Mouse (Mus musculus) heart, embryonic 16.5 days (tissue): ENCODE measurements around the gene 1110008L16Rik. TPM values are rescaled to one million over a fixed set of nuclear protein-coding genes. Genes with fewer than 3 reads are reported as not detected.

ENCODE experiments used
- ATAC-seq: fragments of 200-750 bp; cut with Nextera tagmentation; replicated peaks from 2 replicates; pipeline ENCODE4 v1.8.0; 2017; ENCODE audit warnings: moderate number of reproducible peaks; ENCODE audit not compliant: insufficient read depth, low FRiP score; ENCODE audit errors: extremely low read depth
- H3K27ac ChIP-seq: fragments of 300-500 bp; sonication (generic); 2 replicates; pipeline ENCODE4 v1.5.1; 2014; ENCODE audit warnings: mild to moderate bottlenecking, low read length, control low read depth, moderate library complexity
- H3K27me3 ChIP-seq: fragments of 300-500 bp; sonication (generic); 2 replicates; pipeline ENCODE4 v1.6.1; 2014; ENCODE audit warnings: low read length, mixed read lengths; ENCODE audit not compliant: control insufficient read depth, insufficient read depth
- H3K36me3 ChIP-seq: fragments of 300-500 bp; sonication (generic); 2 replicates; pipeline ENCODE4 v1.6.1; 2014; ENCODE audit not compliant: control insufficient read depth, insufficient read depth
- H3K4me1 ChIP-seq: fragments of 300-500 bp; sonication (generic); 2 replicates; pipeline ENCODE4 v1.6.1; 2014; ENCODE audit warnings: low read length, mixed read lengths; ENCODE audit not compliant: control insufficient read depth, insufficient read depth
- H3K4me2 ChIP-seq: fragments of 300-500 bp; sonication (generic); 2 replicates; pipeline ENCODE4 v1.6.1; 2014; ENCODE audit warnings: low read depth, mild to moderate bottlenecking, control low read depth, low read length
- H3K4me3 ChIP-seq: fragments of 300-500 bp; sonication (generic); 2 replicates; pipeline ENCODE4 v1.5.1; 2014; ENCODE audit warnings: mild to moderate bottlenecking, control low read depth, low read length
- H3K9ac ChIP-seq: fragments of 300-500 bp; sonication (generic); 2 replicates; pipeline ENCODE4 v1.6.1; 2014; ENCODE audit warnings: low read length, control low read depth
- H3K9me3 ChIP-seq: fragments of 300-500 bp; sonication (generic); replicated peaks from 2 replicates; pipeline ENCODE4 v1.6.1; 2016; ENCODE audit warnings: low read length; ENCODE audit not compliant: control insufficient read depth
- WGBS: fragments of 180-500 bp; shearing (Covaris S2); extraction: QIAGEN DNeasy Blood & Tissue Kit; methylation state at CpG from one replicate; pipeline ENCODE4 v1.1.7; 2014; 5-methylcytosine and 5-hydroxymethylcytosine counted together
- polyA plus RNA-seq: library from polyadenylated mRNA; unstranded; fragments of >200 nt; fragmentation: Nextera tagmentation; extraction: Ambion mirVana; gene quantifications from 2 replicates; pipeline ENCODE4 v1.2.1, GENCODE M21; 2015

The 1110008L16Rik gene
- polyA plus RNA-seq, 1 experiment from 2014 or later: 12.3 TPM

DNA sequence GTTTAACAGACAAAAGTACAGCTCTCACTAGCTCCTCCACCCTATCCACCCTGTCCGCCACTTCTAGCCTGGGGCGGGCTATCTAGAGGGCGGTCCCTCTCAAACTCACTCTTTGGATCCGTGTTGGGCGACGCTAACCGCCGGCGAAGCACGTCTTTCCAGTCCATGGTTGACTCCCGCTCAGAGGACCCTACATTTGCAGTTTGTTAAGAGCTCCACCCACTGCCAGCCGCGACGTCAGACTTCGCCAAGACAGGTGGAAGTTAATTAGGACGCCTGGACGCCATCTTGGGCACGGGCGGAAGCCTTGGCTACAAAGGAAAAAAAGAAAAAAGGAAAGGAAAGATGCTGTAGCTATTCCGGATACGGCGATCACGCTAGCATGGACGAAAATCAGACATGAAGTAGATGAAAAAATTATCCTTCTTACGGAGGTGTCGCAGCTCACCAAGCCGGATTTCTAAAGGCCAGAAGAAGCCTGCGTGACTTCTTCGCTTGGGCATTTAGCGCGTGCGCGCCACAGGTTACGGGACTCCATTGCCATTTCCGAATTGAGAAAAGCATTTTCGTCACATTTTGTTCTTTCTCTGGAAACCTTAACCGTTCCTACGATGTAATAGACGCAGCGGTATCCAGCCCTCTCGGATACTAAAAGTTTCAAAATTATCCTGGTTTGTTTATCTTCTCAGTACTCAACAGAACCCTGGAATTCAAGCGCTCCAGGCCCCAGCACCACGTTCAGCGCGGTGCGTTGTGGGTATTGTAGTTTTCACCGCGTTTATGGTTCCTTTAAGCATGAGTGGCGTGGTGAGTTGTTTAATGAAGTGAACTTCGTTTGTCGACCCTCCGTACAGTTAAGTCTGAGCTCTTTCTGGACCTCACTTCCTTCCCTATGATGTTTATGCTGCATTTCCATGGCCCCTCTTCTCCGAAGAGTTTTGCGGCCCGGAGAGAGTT, 3.4 kb downstream of the 1110008L16Rik start, which contains the start of gene Ppp2r3c:
TSS of gene Ppp2r3c (minus strand) at position 514 of the 957 bp plus-strand sequence.
- under 1% methylated on average over 55 of the region's 55 CpGs for WGBS
- peak within 1 kb of the TSS; percentile 84 for H3K9ac ChIP-seq
- ATAC-seq: peak; percentile 94
- H3K4me2 ChIP-seq: peak within 1 kb of the TSS; percentile 80
- peaks cover 3% of the 10 kb centered on the region; the same call in 1 of the 2 replicates for H3K9me3 ChIP-seq
- no peaks in the 10 kb centered on the region for H3K27me3 ChIP-seq
- H3K27ac ChIP-seq: peak within 1 kb of the TSS; percentile 97
- H3K4me3 ChIP-seq: peak within 1 kb of the TSS; percentile 62
- H3K4me1 ChIP-seq: peaks cover 16% of the 10 kb centered on the region
- H3K36me3 ChIP-seq: peaks cover 12% of the 10 kb centered on the region

- Histone ChIP-seq H3K4me3 (no peak overlapping the region), H3K4me1 (peaks cover 8% of the 10 kb centered on the region), H3K9me3 (peaks cover 3% of the 10 kb centered on the region; the same call in 1 of the 2 replicates), H3K4me2 (no peak overlapping the region), H3K27me3 (no peaks in the 10 kb centered on the region), H3K9ac (no peak overlapping the region), H3K36me3 (peaks cover 3% of the 10 kb centered on the region; the same call in 1 of the 2 replicates), H3K27ac (no peak overlapping the region)
- WGBS: 96% methylated on average over 4 of the region's 4 CpGs
- ATAC-seq: no peak
Observed at GRCm38 (mm10) chr12:55306371-55306770, 7.0 kb downstream of the 1110008L16Rik start.

- Histone ChIP-seq H3K4me3 (no peak overlapping the region), H3K9ac (no peak overlapping the region), H3K27ac (peak overlapping the region; percentile 20; the same call in 1 of the 2 replicates), H3K9me3 (peaks cover 3% of the 10 kb centered on the region; the same call in 1 of the 2 replicates), H3K36me3 (peaks cover 3% of the 10 kb centered on the region; the same call in 1 of the 2 replicates), H3K4me1 (0 out of 2 replicates have a peak, but pooled peaks cover 4% of the 10 kb centered on the region), H3K27me3 (no peaks in the 10 kb centered on the region), H3K4me2 (no peak overlapping the region)
- 80% methylated on average over 6 of the region's 6 CpGs for WGBS
- no peak for ATAC-seq
Observed at GRCm38 (mm10) chr12:55307566-55307965, 8.2 kb downstream of the 1110008L16Rik start.

- H3K9ac ChIP-seq: no peak overlapping the region
- no peaks in the 10 kb centered on the region for H3K27me3 ChIP-seq
- 94% methylated on average over 9 of the region's 9 CpGs for WGBS
Observed at GRCm38 (mm10) chr12:55308731-55309130, 9.4 kb downstream of the 1110008L16Rik start.

GRCm38 (mm10) chr12:55309501-55309900, 10.1 kb downstream of the 1110008L16Rik start:
- H3K4me1 ChIP-seq: no peaks in the 10 kb centered on the region
- WGBS: 78% methylated on average over 8 of the region's 8 CpGs
- H3K36me3 ChIP-seq: peaks cover 3% of the 10 kb centered on the region; the same call in 1 of the 2 replicates
- ATAC-seq: no peak
- no peak overlapping the region for H3K9ac ChIP-seq
- H3K4me3 ChIP-seq: no peak overlapping the region
- H3K9me3 ChIP-seq: peaks cover 3% of the 10 kb centered on the region; the same call in 1 of the 2 replicates
- H3K4me2 ChIP-seq: no peak overlapping the region
- H3K27ac ChIP-seq: no peak overlapping the region
- H3K27me3 ChIP-seq: no peaks in the 10 kb centered on the region

More at GRCm38 (mm10) chr12:55308731-55309130, 9.4 kb downstream of the 1110008L16Rik start:
- no peak for ATAC-seq
- Histone ChIP-seq H3K27ac (no peak overlapping the region), H3K9me3 (peaks cover 3% of the 10 kb centered on the region; the same call in 1 of the 2 replicates), H3K4me1 (0 out of 2 replicates have a peak, but pooled peaks cover under 1% of the 10 kb centered on the region), H3K4me2 (no peak overlapping the region), H3K36me3 (peaks cover 3% of the 10 kb centered on the region; the same call in 1 of the 2 replicates), H3K4me3 (no peak overlapping the region)

- H3K27ac ChIP-seq: no peak overlapping the region
- no peaks in the 10 kb centered on the region for H3K27me3 ChIP-seq
- no peaks in the 10 kb centered on the region for H3K9me3 ChIP-seq
- no peak overlapping the region for H3K9ac ChIP-seq
- no peak for ATAC-seq
- no peak overlapping the region for H3K4me2 ChIP-seq
- no peaks in the 10 kb centered on the region for H3K36me3 ChIP-seq
- H3K4me3 ChIP-seq: no peak overlapping the region
- 88% methylated on average over 7 of the region's 7 CpGs for WGBS
- no peaks in the 10 kb centered on the region for H3K4me1 ChIP-seq
Observed at GRCm38 (mm10) chr12:55311841-55312240, 12.5 kb downstream of the 1110008L16Rik start.

- no peak for ATAC-seq
- 80% methylated on average over 5 of the region's 5 CpGs for WGBS
Observed at GRCm38 (mm10) chr12:55313901-55314300, 14.5 kb downstream of the 1110008L16Rik start.

GRCm38 (mm10) chr12:55315192-55315591, 15.8 kb downstream of the 1110008L16Rik start:
- H3K4me2 ChIP-seq: no peak overlapping the region
- no peaks in the 10 kb centered on the region for H3K9me3 ChIP-seq
- no peak for ATAC-seq
- no peaks in the 10 kb centered on the region for H3K36me3 ChIP-seq
- H3K4me1 ChIP-seq: no peaks in the 10 kb centered on the region
- H3K4me3 ChIP-seq: no peak overlapping the region
- H3K9ac ChIP-seq: no peak overlapping the region
- 33% methylated on average over 5 of the region's 5 CpGs for WGBS
- H3K27me3 ChIP-seq: no peaks in the 10 kb centered on the region
- no peak overlapping the region for H3K27ac ChIP-seq

More at GRCm38 (mm10) chr12:55313901-55314300, 14.5 kb downstream of the 1110008L16Rik start:
- no peaks in the 10 kb centered on the region for H3K9me3 ChIP-seq
- H3K4me2 ChIP-seq: no peak overlapping the region
- H3K27ac ChIP-seq: no peak overlapping the region
- no peaks in the 10 kb centered on the region for H3K4me1 ChIP-seq
- H3K36me3 ChIP-seq: no peaks in the 10 kb centered on the region
- no peak overlapping the region for H3K4me3 ChIP-seq
- no peaks in the 10 kb centered on the region for H3K27me3 ChIP-seq
- H3K9ac ChIP-seq: no peak overlapping the region
